Mouse (Mus musculus) common myeloid progenitor, adult 5-6 weeks (primary cell): ENCODE results near the gene Lrrc74a. TPM values are rescaled to one million over a fixed set of nuclear protein-coding genes. Genes with fewer than 3 reads are reported as not detected.

ENCODE experiments used
- ATAC-seq: replicated peaks from 2 replicates; pipeline ENCODE4 v1.8.0; 2016; ENCODE audit warnings: low read depth, mild to moderate bottlenecking, moderate TSS enrichment, inconsistent platforms; ENCODE audit not compliant: poor library complexity, severe bottlenecking
- total RNA-seq: library from RNA; stranded (forward); fragments of 200-1000, 187-1606 nt; gene quantifications from 2 replicates; pipeline ENCODE4 v1.2.3, GENCODE M21; 2017

Gene Lrrc74a
- total RNA-seq, 1 experiment from 2014 or later, result not detected

- peak; percentile 69 for ATAC-seq
These were observed 45.2 kb downstream of the Lrrc74a start for GRCm38 (mm10) chr12:86779206-86779989.

- no peak for ATAC-seq
These were observed 47.6 kb downstream of the Lrrc74a start for GRCm38 (mm10) chr12:86781654-86782202.

- ATAC-seq, result no peak
These were observed 52.2 kb downstream of the Lrrc74a start for GRCm38 (mm10) chr12:86786149-86787019.

GRCm38 (mm10) chr12:86787020-86787553, 52.9 kb downstream of the Lrrc74a start:
- no peak for ATAC-seq

GRCm38 (mm10) chr12:86790100-86790848, 56.1 kb downstream of the Lrrc74a start:
- peak; percentile 4; the same call in 1 of the 2 replicates for ATAC-seq

- ATAC-seq, result peak; percentile 73
These were observed 56.6 kb downstream of the Lrrc74a start for GRCm38 (mm10) chr12:86790849-86791127.

GRCm38 (mm10) chr12:86791987-86792386, 57.8 kb downstream of the Lrrc74a start:
- ATAC-seq, result no peak

- ATAC-seq, result no peak
These were observed 59.7 kb downstream of the Lrrc74a start for GRCm38 (mm10) chr12:86793830-86794229.

GRCm38 (mm10) chr12:86794331-86794730, 60.2 kb downstream of the Lrrc74a start:
- no peak for ATAC-seq

GRCm38 (mm10) chr12:86795076-86795837, 61.1 kb downstream of the Lrrc74a start:
- ATAC-seq, result peak; percentile 37

GRCm38 (mm10) chr12:86795838-86796232, 61.7 kb downstream of the Lrrc74a start:
- ATAC-seq, result peak; percentile 88

- ATAC-seq, result no peak
These were observed 62.2 kb downstream of the Lrrc74a start for GRCm38 (mm10) chr12:86796351-86796750.

- no peak for ATAC-seq
These were observed 63.6 kb downstream of the Lrrc74a start for GRCm38 (mm10) chr12:86797771-86798170.

GRCm38 (mm10) chr12:86798773-86799540, 64.8 kb downstream of the Lrrc74a start:
- ATAC-seq, result no peak

- ATAC-seq, result no peak
These were observed 65.6 kb downstream of the Lrrc74a start for GRCm38 (mm10) chr12:86799786-86800185.

GRCm38 (mm10) chr12:86800336-86800735, 66.2 kb downstream of the Lrrc74a start:
- ATAC-seq, result no peak

GRCm38 (mm10) chr12:86800765-86801147, 66.6 kb downstream of the Lrrc74a start:
- ATAC-seq, result peak; percentile 72

- ATAC-seq, result peak; percentile 12; the same call in 1 of the 2 replicates
These were observed 67.2 kb downstream of the Lrrc74a start for GRCm38 (mm10) chr12:86801148-86802004.
